Comparison of ENCODE assay signal across 13 mouse cellular contexts in genomic region chr9:48106441-48107167, GRCm38 (mm10). TPM values are rescaled to one million over a fixed set of nuclear protein-coding genes. Genes with fewer than 3 reads are reported as not detected.
DNase-seq lines count a peak whose midpoint lies in the region; ATAC-seq and TF ChIP-seq lines count a peak whose summit lies in the region.
"Had no signal": no experiment of that assay in that cellular context is flagged by ENCODE, and none has a peak within 500 bp of the region (broad histone marks: within the 10 kb centered on the region; RNA-seq: fewer than 3 reads in every experiment).

No protein-coding gene starts in this region.

- no peak for ATAC-seq in heart, postnatal 0 days (ENCODE audit: insufficient read depth, low read depth)
- ATAC-seq in stomach, embryonic 15.5 days (ENCODE audit: insufficient read depth, low FRiP score, low read depth), result peak; percentile 65

- WGBS in heart, postnatal 0 days, result 47% methylated on average over 2 of the region's 2 CpGs
- 41% methylated on average over 2 of the region's 2 CpGs for WGBS in heart, embryonic 10.5 days
- WGBS in stomach, embryonic 15.5 days, result 22% methylated on average over 2 of the region's 2 CpGs

- no peak for TF ChIP-seq CTCF in heart, postnatal 0 days (IDR thresholded peaks at IDR 0.05; ENCODE audit: low read depth)

- H3K27me3 ChIP-seq in heart, postnatal 0 days (ENCODE audit: control insufficient read depth, insufficient read depth, low read length), result no peaks in the 10 kb centered on the region
- H3K27me3 ChIP-seq in heart, embryonic 10.5 days (ENCODE audit: insufficient read depth, poor library complexity, severe bottlenecking), result no peaks in the 10 kb centered on the region
- no peaks in the 10 kb centered on the region for H3K27me3 ChIP-seq in stomach, embryonic 15.5 days (replicated peaks)
- H3K27me3 ChIP-seq: liver, embryonic 15.5 days had no signal

- H3K4me1 ChIP-seq in heart, postnatal 0 days (ENCODE audit: control insufficient read depth, insufficient read depth), result no peaks in the 10 kb centered on the region
- H3K4me1 ChIP-seq in heart, embryonic 10.5 days, result peaks cover 6% of the 10 kb centered on the region
- no peaks in the 10 kb centered on the region for H3K4me1 ChIP-seq in stomach, embryonic 15.5 days
- H3K4me1 ChIP-seq: liver, embryonic 15.5 days had no signal

- no peak overlapping the region for H3K4me3 ChIP-seq in heart, postnatal 0 days (ENCODE audit: low read depth, low read length)
- no peak overlapping the region for H3K4me3 ChIP-seq in heart, embryonic 10.5 days
- no peak overlapping the region for H3K4me3 ChIP-seq in stomach, embryonic 15.5 days (replicated peaks)
- H3K4me3 ChIP-seq: erythroblast, embryonic 14.5 days; liver, embryonic 15.5 days; midbrain, embryonic 10.5 days had no signal

- H3K27ac ChIP-seq in heart, postnatal 0 days (ENCODE audit: low read depth), result no peak overlapping the region
- no peak overlapping the region for H3K27ac ChIP-seq in heart, embryonic 10.5 days
- H3K27ac ChIP-seq in stomach, embryonic 15.5 days, result no peak overlapping the region
- H3K27ac ChIP-seq: liver, embryonic 15.5 days; midbrain, embryonic 10.5 days had no signal

- no peak overlapping the region for H3K4me2 ChIP-seq in heart, postnatal 0 days (ENCODE audit: low read depth, low read length)
- H3K4me2 ChIP-seq in stomach, embryonic 15.5 days, result no peak overlapping the region
- H3K4me2 ChIP-seq: liver, embryonic 15.5 days had no signal

- no peak overlapping the region for H3K9ac ChIP-seq in heart, postnatal 0 days (replicated peaks; ENCODE audit: low read depth, low read length)
- no peak overlapping the region for H3K9ac ChIP-seq in stomach, embryonic 15.5 days
- H3K9ac ChIP-seq: liver, embryonic 15.5 days had no signal

- H3K36me3 ChIP-seq in heart, postnatal 0 days (replicated peaks; ENCODE audit: control insufficient read depth, insufficient read depth, low read length), result no peaks in the 10 kb centered on the region
- no peaks in the 10 kb centered on the region for H3K36me3 ChIP-seq in heart, embryonic 10.5 days
- H3K36me3 ChIP-seq in stomach, embryonic 15.5 days, result no peaks in the 10 kb centered on the region
- H3K36me3 ChIP-seq: liver, embryonic 15.5 days; midbrain, embryonic 10.5 days had no signal

- DNase-seq in heart, postnatal 0 days (ENCODE audit: low spot score), result peak; percentile 6
- DNase-seq in heart, embryonic 10.5 days (ENCODE audit: low spot score), result no peak
- DNase-seq in kidney, postnatal 10 days, result peak; percentile 45
- no peak for DNase-seq in kidney, adult 11 months
- DNase-seq in right cerebral cortex, adult 18-20 months, result peak; percentile 37
- no peak for DNase-seq in right cerebral cortex, postnatal 10 days (ENCODE audit: low spot score in 2 of 2)
- DNase-seq in cerebellum, adult 9-11 months, result no peak
- DNase-seq: B cell, adult 2 months; cerebellum, adult 11-12 months had no signal

- no peak for TF ChIP-seq EP300 in heart, postnatal 0 days (IDR thresholded peaks at IDR 0.05; ENCODE audit: low read depth)

- H3K9me3 ChIP-seq in heart, postnatal 0 days (replicated peaks; ENCODE audit: control insufficient read depth, low read length), result no peaks in the 10 kb centered on the region
- no peaks in the 10 kb centered on the region for H3K9me3 ChIP-seq in heart, embryonic 10.5 days
- H3K9me3 ChIP-seq in stomach, embryonic 15.5 days, result no peaks in the 10 kb centered on the region
- H3K9me3 ChIP-seq: liver, embryonic 15.5 days; midbrain, embryonic 10.5 days had no signal

RNA-seq across cellular contexts. Expression of gene Nxpe4, which starts 55.2 kb away (rescaled TPM):
- 4.2 and 9.5 TPM in 2 replicates for total RNA-seq in heart, postnatal 0 days (2014; rRNA removed; ENCODE audit: low replicate concordance)
- 5.3 and 5.9 TPM in 2 replicates for polyA plus RNA-seq in heart, postnatal 0 days (2015; fragmentation: Nextera tagmentation; extraction: Ambion mirVana)
- polyA plus RNA-seq in heart, embryonic 10.5 days (2016; fragmentation: Nextera tagmentation; extraction: Ambion mirVana), result 2.5 and 3.1 TPM in 2 replicates
- polyA plus RNA-seq in stomach, embryonic 15.5 days (2015; fragmentation: Nextera tagmentation; extraction: Ambion mirVana), result 5.8 and 6.0 TPM in 2 replicates

Comparison
In these comparisons a context has a peak if more than half of its experiments do, and no peak if none do; other contexts are left out.
1. DNase-seq: peak in heart, postnatal 0 days (single experiment), kidney, postnatal 10 days (single experiment) and right cerebral cortex, adult 18-20 months (single experiment); none in heart, embryonic 10.5 days (single experiment), kidney, adult 11 months (single experiment), right cerebral cortex, postnatal 10 days (0 of 2) and cerebellum, adult 9-11 months (single experiment).